Mouse (Mus musculus): ENCODE measurements around the gene F7.
"Not testable (repeated sequence)": the region's sequence is repeated elsewhere in the genome, so short reads cannot be mapped to it uniquely, and the experiment has no call there.

Gene F7

DNA sequence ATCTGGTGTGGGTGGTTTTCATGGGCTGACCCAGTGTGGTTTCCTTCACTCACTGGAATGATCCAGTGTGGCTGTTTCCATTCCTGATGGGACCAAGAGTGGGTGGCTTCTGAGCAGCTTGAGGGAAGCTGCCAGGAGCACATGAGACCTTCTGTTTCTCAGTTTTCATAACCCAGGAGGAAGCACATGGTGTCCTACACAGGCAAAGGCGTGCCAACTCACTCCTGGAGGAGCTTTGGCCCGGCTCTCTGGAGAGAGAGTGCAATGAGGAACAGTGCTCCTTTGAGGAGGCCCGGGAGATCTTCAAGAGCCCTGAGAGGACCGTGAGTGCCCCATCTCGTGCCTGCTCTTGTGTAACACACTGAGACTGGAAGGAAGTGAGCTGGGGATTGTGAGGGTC, 2.6 kb downstream of the F7 start:
- peak; percentile 45 for DNase-seq (ENCODE audit: low spot score)

DNA sequence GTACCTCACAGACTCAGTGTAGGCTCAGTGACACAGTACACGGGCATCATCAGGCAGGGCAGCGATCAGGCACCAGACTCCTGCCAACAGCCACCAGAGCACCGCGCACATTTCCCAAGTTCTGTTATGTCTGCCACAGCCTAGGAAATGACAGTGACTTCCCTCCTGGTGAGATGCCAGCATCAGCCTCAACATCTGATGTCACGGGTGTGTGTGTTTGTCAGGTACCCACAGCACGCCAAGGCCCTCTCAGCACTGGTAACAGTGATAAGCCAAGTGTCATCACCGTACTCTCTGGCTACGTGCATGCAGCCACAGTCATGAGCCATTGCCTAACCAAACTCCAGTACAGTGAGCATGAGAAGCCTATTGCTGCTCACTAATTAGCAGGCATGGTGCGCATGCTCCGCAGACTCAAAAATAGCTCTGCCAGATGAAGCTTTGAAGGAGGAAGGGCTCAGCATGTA, 10.5 kb downstream of the F7 start:
- DNase-seq (ENCODE audit: low spot score): no peak

DNA sequence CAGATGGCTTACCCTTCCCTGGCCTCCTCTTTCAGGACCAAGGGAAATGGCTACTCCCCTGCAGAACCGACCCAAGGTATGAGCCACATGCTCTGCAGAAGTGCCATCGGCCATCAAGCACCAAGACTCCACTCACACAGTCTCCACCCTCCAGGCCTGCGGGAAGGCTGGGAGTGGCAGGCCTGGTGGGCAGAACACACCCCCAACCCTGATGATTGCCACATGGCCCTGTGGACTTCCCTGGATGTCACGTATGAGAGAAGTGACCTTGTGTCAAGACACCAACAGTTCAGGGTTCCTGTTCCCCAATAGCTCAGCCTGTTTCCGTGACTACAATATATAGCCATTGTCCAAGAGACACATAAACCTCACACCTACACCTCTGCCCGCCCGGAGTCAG, 11.2 kb downstream of the F7 start, which contains the start of gene F10:
Gene F10 (plus strand): TSS at position 294 of the 400 bp plus-strand sequence.
- DNase-seq (ENCODE audit: low spot score): no peak

DNA sequence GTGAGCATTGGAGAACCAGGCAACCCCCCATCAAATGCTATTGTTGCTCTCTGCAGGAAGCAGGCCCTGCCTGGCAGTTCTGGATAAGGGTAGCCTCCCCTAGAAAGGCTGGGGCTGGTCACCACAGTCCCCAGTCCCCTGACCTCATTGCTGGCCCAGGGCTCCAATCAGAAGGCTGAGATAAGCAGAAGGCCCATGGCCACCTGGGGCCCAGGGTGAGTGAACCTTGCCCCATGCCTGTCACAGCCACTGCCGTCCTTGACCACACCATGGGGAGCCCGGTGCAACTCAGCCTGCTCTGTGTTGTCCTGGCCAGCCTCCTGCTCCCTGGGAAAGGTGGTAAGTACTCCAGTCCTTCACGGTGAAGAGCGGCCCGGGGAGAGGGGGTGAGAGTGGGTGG, 11.7 kb downstream of the F7 start:
- DNase-seq (ENCODE audit: low spot score): no peak

DNA sequence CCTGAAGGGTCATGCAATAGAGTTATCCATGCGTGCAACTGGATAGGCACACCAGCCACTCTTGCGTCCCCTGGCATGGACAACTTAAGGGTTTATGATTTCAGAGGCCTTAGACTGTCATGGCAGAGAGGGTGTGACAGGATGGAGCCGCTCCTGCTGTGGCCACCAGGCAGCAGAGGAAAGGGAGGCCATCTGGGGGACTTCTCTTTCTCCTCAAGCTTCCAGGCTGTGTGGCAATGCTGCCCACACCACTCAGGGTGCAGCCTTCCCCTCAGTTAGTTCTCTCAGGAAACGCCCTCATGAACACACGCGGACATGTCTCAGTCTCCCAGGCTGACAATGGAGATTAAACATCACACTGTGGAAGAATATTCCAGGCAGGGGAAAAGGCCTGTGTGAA, 13.2 kb downstream of the F7 start:
- no peak for DNase-seq (ENCODE audit: low spot score)

DNA sequence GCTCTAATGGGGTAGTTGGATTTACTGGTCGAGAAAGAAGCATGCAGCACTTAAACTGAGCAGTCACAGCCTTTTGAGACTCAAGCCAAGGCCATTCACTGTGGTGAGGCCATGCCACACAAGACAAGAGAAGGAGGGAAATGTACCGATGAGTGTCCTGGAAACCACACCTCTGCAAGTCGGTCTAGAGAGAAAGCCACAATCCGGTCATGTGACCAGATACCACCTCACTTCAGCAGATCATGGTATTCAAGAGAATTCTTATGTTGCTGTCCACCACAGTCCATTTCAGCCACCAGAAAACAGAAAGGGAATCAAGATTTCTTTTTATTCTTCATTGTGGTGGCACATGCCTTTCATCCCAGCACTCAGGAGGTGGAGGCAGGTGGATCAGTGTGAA, 15.6 kb downstream of the F7 start:
- no peak for DNase-seq (ENCODE audit: low spot score)

DNA sequence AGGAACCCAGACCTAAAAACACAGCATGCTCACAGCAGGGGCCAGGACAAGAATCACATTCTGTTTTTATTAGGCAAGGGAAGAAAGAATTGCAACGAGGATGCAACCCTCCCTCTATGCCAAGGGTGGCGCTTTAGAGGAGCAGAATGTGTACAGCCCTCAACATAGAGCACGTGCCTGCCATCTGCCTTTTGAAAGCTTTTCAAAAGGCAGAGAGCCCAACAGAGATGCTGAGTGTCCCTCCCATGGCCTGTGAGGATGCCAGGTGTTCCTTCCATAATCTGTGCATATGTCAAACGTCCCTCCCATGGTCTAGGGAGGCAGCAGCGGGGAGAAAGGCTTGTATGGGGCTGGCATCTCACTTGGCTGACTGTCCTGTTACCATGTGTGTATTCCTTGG, 21.8 kb downstream of the F7 start:
- no peak for DNase-seq (ENCODE audit: low spot score)

DNA sequence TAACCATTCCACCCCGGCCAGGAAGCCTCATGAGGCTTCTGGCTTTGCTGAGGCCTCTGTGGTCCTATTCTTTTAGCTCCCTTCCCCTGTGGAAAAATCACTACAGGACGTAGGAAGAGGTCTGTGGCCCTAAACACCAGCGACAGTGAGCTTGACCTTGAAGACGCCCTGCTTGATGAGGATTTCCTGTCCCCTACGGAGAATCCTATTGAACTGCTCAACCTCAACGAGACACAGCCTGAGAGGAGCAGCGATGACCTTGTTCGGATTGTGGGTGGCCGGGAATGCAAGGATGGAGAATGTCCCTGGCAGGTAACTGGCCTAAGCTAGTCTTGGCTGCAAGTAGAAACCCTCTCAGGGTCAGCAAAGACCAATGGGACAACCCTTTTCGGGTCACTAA, 24.7 kb downstream of the F7 start:
- DNase-seq (ENCODE audit: low spot score): no peak

DNA sequence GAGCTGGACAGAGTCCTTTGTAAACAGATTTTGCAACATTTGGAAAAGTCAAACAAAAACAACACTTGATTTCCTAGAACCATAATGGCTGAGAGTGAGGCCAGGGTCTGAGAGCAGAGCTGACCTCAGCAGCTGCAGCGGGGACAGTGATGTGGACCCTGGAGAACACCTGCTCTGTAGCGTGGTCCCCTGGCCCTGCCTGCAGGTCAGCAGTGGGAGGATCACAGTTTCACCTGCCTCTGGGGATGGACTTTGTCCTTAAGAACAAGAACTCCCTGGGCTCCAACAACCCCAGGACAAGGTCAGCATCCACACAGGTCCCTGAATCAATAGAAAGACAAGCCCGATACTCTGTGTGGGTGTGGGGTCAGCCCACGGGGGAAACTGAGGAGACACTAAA, 31.5 kb downstream of the F7 start:
- DNase-seq (ENCODE audit: low spot score): peak; percentile 48

DNA sequence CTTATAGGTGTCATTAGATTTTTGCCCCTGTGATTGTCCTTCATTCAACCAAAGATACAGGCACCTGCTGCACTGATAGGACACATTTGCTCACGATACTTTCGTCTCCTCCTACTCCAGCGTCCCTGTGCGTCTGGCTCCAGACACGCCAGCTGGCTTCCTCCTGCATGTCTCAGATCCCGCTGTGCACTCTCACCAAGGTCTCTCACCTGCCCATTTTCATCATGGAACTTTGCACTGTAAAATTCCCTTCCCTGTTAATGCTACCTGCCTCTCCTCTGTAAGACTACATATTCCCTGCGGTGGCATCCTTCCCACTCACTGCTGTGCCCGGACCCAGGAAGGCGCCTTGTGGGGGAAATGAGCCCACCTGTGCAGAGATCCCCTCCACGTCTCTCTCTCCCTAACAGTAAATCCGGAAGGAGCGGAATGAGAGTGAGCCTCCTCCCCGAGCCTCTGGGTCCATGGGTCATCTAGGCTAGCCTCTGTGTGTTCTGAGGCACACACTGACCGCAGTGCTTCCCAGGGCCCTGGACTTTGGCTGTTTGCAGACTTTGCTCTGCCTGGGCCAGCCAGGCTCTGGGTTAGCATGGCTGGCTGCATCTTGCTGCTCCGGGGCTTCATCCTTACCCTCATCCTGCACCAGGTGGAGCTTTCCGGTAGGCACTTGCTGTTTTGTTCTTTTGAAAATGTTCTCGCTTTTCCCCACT, 34.8 kb downstream of the F7 start, which contains the start of gene Proz:
Gene Proz (plus strand): TSS at position 474 of the 710 bp plus-strand sequence.
- no peak for DNase-seq (ENCODE audit: low spot score)

DNA sequence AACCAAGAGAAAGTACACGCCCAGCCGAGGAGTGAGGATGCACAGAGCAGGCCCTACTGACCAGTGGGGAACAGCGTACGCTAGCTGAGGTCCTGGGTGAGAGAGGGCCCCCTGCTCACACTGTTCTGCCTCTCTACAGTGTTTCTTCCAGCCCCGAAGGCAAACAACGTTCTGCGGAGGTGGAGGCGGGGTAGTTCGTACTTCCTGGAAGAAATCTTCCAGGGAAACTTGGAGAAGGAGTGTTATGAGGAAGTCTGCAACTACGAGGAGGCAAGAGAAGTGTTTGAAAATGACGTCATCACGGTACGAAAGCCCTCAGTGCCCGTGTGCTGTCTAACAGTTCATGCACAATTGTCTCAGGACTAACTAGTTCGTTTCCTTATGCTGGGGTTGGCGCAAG, 37.3 kb downstream of the F7 start:
- DNase-seq (ENCODE audit: low spot score): no peak

DNA sequence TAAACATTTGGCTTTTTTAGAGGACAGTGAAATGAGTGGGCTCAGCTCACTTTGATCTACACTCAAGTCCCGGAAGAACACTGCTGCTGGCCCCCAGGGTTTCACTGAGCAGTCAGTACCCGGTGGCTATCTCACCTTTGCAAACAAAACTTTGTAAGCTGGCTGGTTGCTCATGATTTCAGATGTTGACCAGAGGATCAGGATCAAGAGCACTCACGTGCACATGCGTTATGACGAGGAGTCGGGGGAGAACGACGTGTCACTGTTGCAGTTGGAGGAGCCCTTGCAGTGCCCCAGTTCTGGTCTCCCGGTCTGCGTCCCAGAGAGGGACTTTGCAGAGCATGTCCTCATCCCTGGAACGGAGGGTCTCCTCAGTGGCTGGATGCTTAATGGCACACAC, 47.4 kb downstream of the F7 start:
- DNase-seq (ENCODE audit: low spot score): no peak

DNA sequence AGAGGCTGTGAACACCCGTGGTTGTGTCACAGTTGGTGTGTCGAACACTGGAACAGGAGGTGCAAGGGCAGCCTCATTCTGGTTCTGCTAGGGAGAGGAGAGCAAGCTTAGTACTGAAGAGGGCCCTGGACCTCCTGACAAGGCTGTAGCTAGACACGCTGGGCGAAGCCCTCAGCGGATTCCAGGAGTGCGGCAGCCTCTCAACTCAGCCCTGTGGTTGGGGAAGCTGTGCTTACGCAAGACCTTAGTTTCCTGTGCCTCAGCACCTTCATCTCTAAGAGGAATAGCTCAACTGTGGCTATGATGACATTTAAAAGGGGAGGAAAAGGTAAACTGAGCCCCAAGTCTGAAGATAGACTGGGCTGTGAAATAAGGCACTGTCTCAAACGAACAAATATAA, 49.2 kb downstream of the F7 start:
- no peak for DNase-seq (ENCODE audit: low spot score)

DNA sequence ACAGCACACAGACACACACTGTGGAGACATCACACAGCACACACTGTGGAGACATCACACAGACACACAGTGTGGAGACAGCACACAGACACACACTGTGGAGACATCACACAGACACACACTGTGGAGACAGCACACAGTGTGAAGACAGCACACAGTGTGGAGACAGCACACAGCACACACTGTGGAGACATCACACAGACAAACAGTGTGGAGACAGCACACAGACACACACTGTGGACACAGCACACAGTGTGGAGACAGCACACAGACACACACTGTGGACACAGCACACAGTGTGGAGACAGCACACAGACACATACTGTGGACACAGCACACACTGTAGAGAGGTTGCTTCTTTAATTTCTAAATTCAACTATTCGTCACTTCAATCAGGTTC, 49.7 kb downstream of the F7 start:
- not testable (repeated sequence) for DNase-seq (ENCODE audit: low spot score)

DNA sequence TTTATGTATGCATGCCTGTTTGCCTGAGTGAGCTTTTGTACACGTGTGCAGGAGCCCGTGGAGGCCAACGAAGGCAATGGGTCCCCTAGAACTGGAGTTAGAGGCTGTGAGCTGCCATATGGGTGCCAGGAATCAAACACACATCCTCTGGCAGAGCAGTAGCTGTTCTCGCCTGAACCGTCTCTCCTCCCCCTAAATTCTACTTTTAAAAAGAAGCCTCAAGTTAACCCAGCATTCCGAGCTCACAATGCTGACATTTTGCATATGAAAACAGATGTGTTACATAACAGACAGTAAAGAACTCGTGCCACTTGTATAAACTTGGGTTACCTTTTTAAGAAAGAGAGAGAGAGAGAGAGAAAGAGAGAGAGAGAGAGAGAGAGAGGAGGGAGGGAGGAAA, 51.7 kb downstream of the F7 start:
- DNase-seq (ENCODE audit: low spot score): no peak
